In the genomic region with DNA sequence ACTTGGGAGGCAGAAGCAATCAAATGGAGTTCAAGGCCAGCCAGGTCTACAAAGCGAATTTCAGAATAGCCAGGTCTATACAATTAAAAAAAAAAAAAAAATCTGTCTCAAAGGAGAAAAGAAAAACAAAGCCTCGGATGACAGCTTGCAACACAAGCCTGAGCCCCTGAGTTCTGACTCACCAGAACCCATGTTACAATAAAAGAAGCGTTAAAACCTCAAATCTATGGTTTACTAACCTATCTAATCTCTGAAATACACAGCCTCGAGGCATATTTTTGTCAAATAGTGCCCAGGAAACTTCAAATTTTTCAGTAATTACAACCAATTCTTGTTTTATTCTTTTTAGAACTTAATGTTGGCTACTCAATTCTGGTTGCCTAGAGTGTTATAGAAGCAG, we compare ENCODE assay signal across 12 mouse cellular contexts. TPM values are rescaled to one million over a fixed set of nuclear protein-coding genes. Genes with fewer than 3 reads are reported as not detected.
DNase-seq lines count a peak whose midpoint lies in the region; ATAC-seq lines count a peak whose summit lies in the region.
"Had no signal": no experiment of that assay in that cellular context is flagged by ENCODE, and none has a peak within 500 bp of the region (broad histone marks: within the 10 kb centered on the region; RNA-seq: fewer than 3 reads in every experiment).

No protein-coding gene starts in this region.

- ATAC-seq in heart, embryonic 15.5 days (replicated peaks; ENCODE audit: insufficient number of reproducible peaks, insufficient read depth, low FRiP score, low read depth) = no peak
- no peak for ATAC-seq in heart, embryonic 12.5 days (ENCODE audit: insufficient number of reproducible peaks, low FRiP score)
- ATAC-seq in liver, embryonic 15.5 days (ENCODE audit: insufficient read depth) = no peak

- no peak overlapping the region for H3K9ac ChIP-seq in heart, embryonic 15.5 days
- no peak overlapping the region for H3K9ac ChIP-seq in heart, embryonic 12.5 days
- peak overlapping the region; percentile 61 for H3K9ac ChIP-seq in liver, embryonic 15.5 days

- peaks cover 3% of the 10 kb centered on the region; the same call in 1 of the 2 replicates for H3K4me1 ChIP-seq in heart, embryonic 15.5 days (replicated peaks)
- peaks cover 7% of the 10 kb centered on the region for H3K4me1 ChIP-seq in heart, embryonic 12.5 days (replicated peaks)
- peaks cover 43% of the 10 kb centered on the region for H3K4me1 ChIP-seq in liver, embryonic 15.5 days (replicated peaks)

- no peak overlapping the region for H3K4me3 ChIP-seq in heart, embryonic 15.5 days
- H3K4me3 ChIP-seq in heart, embryonic 12.5 days = no peak overlapping the region
- H3K4me3 ChIP-seq in liver, embryonic 15.5 days (replicated peaks) = peak overlapping the region; percentile 99

- H3K9me3 ChIP-seq in heart, embryonic 15.5 days (replicated peaks) = no peaks in the 10 kb centered on the region
- H3K9me3 ChIP-seq in heart, embryonic 12.5 days (replicated peaks) = no peaks in the 10 kb centered on the region
- H3K9me3 ChIP-seq in liver, embryonic 15.5 days (replicated peaks) = no peaks in the 10 kb centered on the region
- H3K9me3 ChIP-seq: G1E had no signal

- 49% methylated on average over 4 of the region's 4 CpGs for WGBS in heart, embryonic 15.5 days
- 53% methylated on average over 4 of the region's 4 CpGs for WGBS in heart, embryonic 12.5 days
- 30% methylated on average over 4 of the region's 4 CpGs for WGBS in liver, embryonic 15.5 days (ENCODE audit: insufficient replicate concordance)

- no peaks in the 10 kb centered on the region for H3K27me3 ChIP-seq in heart, embryonic 15.5 days
- H3K27me3 ChIP-seq in heart, embryonic 12.5 days (replicated peaks) = no peaks in the 10 kb centered on the region
- H3K27me3 ChIP-seq in liver, embryonic 15.5 days = peaks cover 4% of the 10 kb centered on the region; the same call in 1 of the 2 replicates

- no peak overlapping the region for H3K27ac ChIP-seq in heart, embryonic 15.5 days
- no peak overlapping the region for H3K27ac ChIP-seq in heart, embryonic 12.5 days (ENCODE audit: poor library complexity, severe bottlenecking)
- peak overlapping the region; percentile 98 for H3K27ac ChIP-seq in liver, embryonic 15.5 days (replicated peaks)

- peak overlapping the region; percentile 80 for H3K4me2 ChIP-seq in heart, embryonic 15.5 days
- no peak overlapping the region for H3K4me2 ChIP-seq in heart, embryonic 12.5 days
- H3K4me2 ChIP-seq in liver, embryonic 15.5 days = peak overlapping the region; percentile 96

- intact Hi-C loops in left cerebral cortex, postnatal 4 days (cut with DNase I) = no loop called here

- H3K36me3 ChIP-seq in heart, embryonic 15.5 days = no peaks in the 10 kb centered on the region
- no peaks in the 10 kb centered on the region for H3K36me3 ChIP-seq in heart, embryonic 12.5 days
- 0 out of 2 replicates have a peak, but pooled peaks cover 3% of the 10 kb centered on the region for H3K36me3 ChIP-seq in liver, embryonic 15.5 days (replicated peaks)
- H3K36me3 ChIP-seq: G1E had no signal

- peak; percentile 52 for DNase-seq in 3T3-L1 (ENCODE audit: low read depth, low spot score)
- peak; percentile 16 for DNase-seq in c-Kit-negative CD71-positive TER-119-positive erythroid progenitor cells, embryonic 14.5 days (ENCODE audit: low read depth, low spot score)
- no peak for DNase-seq in left cerebral cortex, postnatal 4 days
- DNase-seq in testis, postnatal 14 days (ENCODE audit: low spot score) = no peak
- no peak for DNase-seq in layer of hippocampus, postnatal 14 days (ENCODE audit: low spot score in 2 of 2)
- DNase-seq: adrenal gland, postnatal 36 days; gastrocnemius, postnatal 14 days; lung, postnatal 10 days had no signal

RNA-seq across cellular contexts. Expression of a gene that starts 2.1 kb away (rescaled TPM):
- polyA plus RNA-seq in heart, embryonic 15.5 days (2015; fragmentation: Nextera tagmentation; extraction: Ambion mirVana) = 4.6 and 5.4 TPM in 2 replicates
- 6.8 and 7.1 TPM in 2 replicates for polyA plus RNA-seq in heart, embryonic 12.5 days (2016; fragmentation: Nextera tagmentation; extraction: Ambion mirVana)
- 12.1 and 12.5 TPM in 2 replicates for polyA plus RNA-seq in liver, embryonic 15.5 days (2015; fragmentation: Nextera tagmentation; extraction: Ambion mirVana)
- 1 to 10 TPM; 7.6 to 9.8 TPM for total RNA-seq in left cerebral cortex, postnatal 4 days (2021)
- total RNA-seq in layer of hippocampus, postnatal 14 days (2021) = 10 to 100 TPM; 29.8 to 33.0 TPM

Comparison
In these comparisons a context has a peak if more than half of its experiments do, and no peak if none do; other contexts are left out.
1. DNase-seq: peak in 3T3-L1 (single experiment) and c-Kit-negative CD71-positive TER-119-positive erythroid progenitor cells, embryonic 14.5 days (single experiment); none in left cerebral cortex, postnatal 4 days (single experiment), testis, postnatal 14 days (single experiment) and layer of hippocampus, postnatal 14 days (0 of 2).